Mouse (Mus musculus): ENCODE measurements around the gene Olfr125.

The Olfr125 gene

GRCm38 (mm10) chr17:37832649-37833048 is at the start of gene Olfr125:
Gene Olfr125, plus strand, starts transcription at chr17:37832949.
- no peak for DNase-seq (ENCODE audit: low spot score)

- no peak for DNase-seq (ENCODE audit: low spot score)
These were observed 39.5 kb upstream of the Olfr125 start, which contains the start of gene Olfr123 for GRCm38 (mm10) chr17:37793229-37793628. Gene Olfr123, plus strand, starts transcription at chr17:37793529.

GRCm38 (mm10) chr17:37799588-37799987 is 33.2 kb upstream of the Olfr125 start, which contains the start of gene Olfr124:
Gene Olfr124, plus strand, starts transcription at chr17:37799888.
- DNase-seq (ENCODE audit: low spot score), result no peak

- no peak for DNase-seq (ENCODE audit: low spot score)
These were observed 14.4 kb downstream of the Olfr125 start, which contains the start of gene Olfr126 for GRCm38 (mm10) chr17:37847183-37847582. Gene Olfr126, plus strand, starts transcription at chr17:37847483.

GRCm38 (mm10) chr17:37863901-37864300 is 31.2 kb downstream of the Olfr125 start:
- no peak for DNase-seq (ENCODE audit: low spot score)

DNA sequence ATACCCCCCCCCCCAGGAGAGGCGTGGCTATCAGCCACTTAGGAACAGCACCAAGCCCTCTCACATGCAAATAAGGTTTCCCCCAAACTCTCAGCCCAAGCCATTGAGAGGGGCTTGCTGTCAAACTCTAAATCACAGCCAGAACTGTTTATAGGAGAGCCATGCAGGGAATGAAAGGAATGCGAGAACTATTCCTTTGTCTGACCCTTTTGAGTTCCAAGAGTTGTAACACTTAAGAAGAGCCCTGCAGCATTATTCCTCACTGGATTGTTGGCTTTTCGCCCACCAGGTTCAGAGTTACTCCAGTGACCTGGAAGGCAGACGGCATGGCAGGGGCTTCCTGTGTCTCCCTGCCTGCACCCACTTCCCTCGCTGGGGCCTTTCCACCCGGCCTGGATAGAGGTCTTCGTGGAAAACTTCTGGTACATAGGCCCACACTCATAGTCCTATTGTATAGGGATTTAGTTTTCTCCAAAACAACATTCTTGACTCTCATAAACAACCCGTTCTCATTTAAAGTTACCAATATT is 37.0 kb downstream of the Olfr125 start:
- DNase-seq (ENCODE audit: low spot score), result no peak

DNA sequence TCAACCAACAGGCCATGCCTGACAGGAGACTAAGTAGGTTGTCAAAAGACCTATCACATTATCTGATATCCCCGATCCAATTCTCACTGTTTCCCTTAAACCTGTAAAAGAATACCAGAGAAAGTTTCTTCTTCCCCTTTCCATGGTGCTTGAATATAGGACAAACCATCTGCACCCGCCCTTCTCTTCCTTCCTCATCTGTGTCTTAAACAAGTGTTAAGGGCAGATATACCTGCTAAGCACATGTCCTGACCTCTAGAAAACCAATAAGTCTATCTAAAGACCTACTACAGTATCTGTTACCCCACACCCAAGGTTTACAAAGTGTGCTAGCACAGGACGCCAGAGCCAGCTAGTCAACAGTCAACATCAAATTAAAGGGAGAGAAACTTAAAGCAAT is 41.1 kb downstream of the Olfr125 start:
- DNase-seq (ENCODE audit: low spot score), result no peak

Measured in testis, postnatal 14 days (tissue).